Mouse (Mus musculus): ENCODE measurements around the gene Lrrtm3. TPM values are rescaled to one million over a fixed set of nuclear protein-coding genes. Genes with fewer than 3 reads are reported as not detected.
A peak's percentile ranks its signal among the peaks of the same experiment; 100 is the strongest.

Gene Lrrtm3
- polyA plus RNA-seq, 1 experiment from 2014 or later, result 7.1 TPM

DNA sequence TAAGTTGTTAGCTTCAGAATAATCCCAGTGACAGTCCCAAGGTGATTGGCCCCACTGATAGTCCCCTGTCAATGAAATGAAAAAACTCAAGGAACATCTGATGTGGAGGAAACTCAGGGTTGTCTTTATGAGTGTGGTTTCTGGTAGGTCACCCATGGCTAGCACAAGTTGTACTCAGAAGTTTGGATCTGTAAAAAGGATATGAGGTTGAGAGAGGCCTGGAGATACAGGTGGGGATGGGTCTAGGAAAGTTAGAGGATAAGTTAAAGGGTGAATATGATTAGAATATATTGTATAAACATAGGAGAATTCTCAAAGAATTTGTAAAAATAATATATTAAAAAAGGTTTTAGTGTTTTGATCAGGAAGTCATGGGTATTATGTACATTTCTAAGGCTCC lies 162.7 kb downstream of the Lrrtm3 start, which contains the start of gene Gm10118:
TSS of gene Gm10118 (minus strand) at position 101 of the 400 bp plus-strand sequence.
- no peak within 1 kb of the TSS for H3K9ac ChIP-seq (replicated peaks; ENCODE audit: low read depth, low read length)
- no peaks in the 10 kb centered on the region for H3K9me3 ChIP-seq (ENCODE audit: control insufficient read depth, low read depth, low read length)
- no peaks in the 10 kb centered on the region for H3K27me3 ChIP-seq (ENCODE audit: control insufficient read depth, insufficient read depth, low read length)
- no peaks in the 10 kb centered on the region for H3K4me1 ChIP-seq (ENCODE audit: control insufficient read depth, insufficient read depth, low read length)
- no peak within 1 kb of the TSS for H3K4me2 ChIP-seq (replicated peaks; ENCODE audit: low read depth, low read length)
- no peak for ATAC-seq (ENCODE audit: insufficient number of reproducible peaks, insufficient read depth, low FRiP score, low read depth)
- no peak within 1 kb of the TSS for H3K27ac ChIP-seq (ENCODE audit: low read length)
- no peak within 1 kb of the TSS for H3K4me3 ChIP-seq (ENCODE audit: low read depth, low read length)
- no peaks in the 10 kb centered on the region for H3K36me3 ChIP-seq (ENCODE audit: control insufficient read depth, insufficient read depth, low read length)

DNA sequence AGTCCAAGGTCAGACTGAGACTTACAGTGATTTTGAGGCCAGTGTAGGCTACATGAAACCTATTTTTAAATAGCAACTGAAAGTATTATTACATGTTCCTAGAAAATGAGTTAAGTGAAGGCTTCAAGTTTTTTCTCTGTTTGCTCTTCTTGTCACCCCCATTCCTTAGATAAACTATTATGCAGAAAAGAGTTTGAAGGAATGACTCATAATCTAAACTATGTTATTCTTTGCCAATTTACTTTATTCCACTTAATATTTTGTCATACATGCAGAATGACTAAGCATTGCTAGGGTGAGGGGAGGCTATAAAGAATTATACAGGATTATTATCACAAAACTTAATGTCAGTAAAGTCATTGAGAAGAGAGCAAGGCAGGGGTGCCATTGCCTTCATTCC lies 181.2 kb downstream of the Lrrtm3 start:
- H3K36me3 ChIP-seq (ENCODE audit: control insufficient read depth, insufficient read depth, low read length), result no peaks in the 10 kb centered on the region
- no peaks in the 10 kb centered on the region for H3K4me1 ChIP-seq (ENCODE audit: control insufficient read depth, insufficient read depth, low read length)
- no peak for ATAC-seq (ENCODE audit: insufficient number of reproducible peaks, insufficient read depth, low FRiP score, low read depth)
- no peak overlapping the region for H3K27ac ChIP-seq (ENCODE audit: low read length)
- no peak overlapping the region for H3K4me3 ChIP-seq (ENCODE audit: low read depth, low read length)
- no peak overlapping the region for H3K4me2 ChIP-seq (replicated peaks; ENCODE audit: low read depth, low read length)
- H3K9me3 ChIP-seq (ENCODE audit: control insufficient read depth, low read depth, low read length), result no peaks in the 10 kb centered on the region
- H3K27me3 ChIP-seq (ENCODE audit: control insufficient read depth, insufficient read depth, low read length), result no peaks in the 10 kb centered on the region
- H3K9ac ChIP-seq (replicated peaks; ENCODE audit: low read depth, low read length), result no peak overlapping the region

DNA sequence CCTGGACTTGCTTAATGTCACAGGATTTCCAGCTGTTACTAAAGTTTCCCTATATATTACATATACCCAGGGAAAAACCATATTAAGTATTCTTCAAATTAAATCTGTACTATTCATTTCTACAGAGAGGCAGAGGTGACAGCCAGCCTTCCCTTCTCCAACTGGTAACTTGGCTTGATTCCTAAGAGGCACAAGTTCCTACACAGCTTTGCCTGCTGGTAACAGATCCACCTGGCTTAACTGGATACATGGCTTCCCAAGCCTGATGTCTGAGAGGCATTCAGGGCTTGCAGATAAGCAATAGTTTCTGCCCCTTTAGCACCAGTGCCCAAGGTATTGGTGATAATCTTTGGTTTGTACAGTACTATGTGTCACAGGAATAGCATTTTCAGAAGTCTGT lies 190.2 kb downstream of the Lrrtm3 start:
- Histone ChIP-seq H3K9me3 (ENCODE audit: control insufficient read depth, low read depth, low read length) (no peaks in the 10 kb centered on the region), H3K36me3 (ENCODE audit: control insufficient read depth, insufficient read depth, low read length) (no peaks in the 10 kb centered on the region), H3K4me2 (replicated peaks; ENCODE audit: low read depth, low read length) (no peak overlapping the region), H3K9ac (replicated peaks; ENCODE audit: low read depth, low read length) (no peak overlapping the region), H3K27me3 (ENCODE audit: control insufficient read depth, insufficient read depth, low read length) (no peaks in the 10 kb centered on the region), H3K4me1 (ENCODE audit: control insufficient read depth, insufficient read depth, low read length) (no peaks in the 10 kb centered on the region), H3K4me3 (ENCODE audit: low read depth, low read length) (no peak overlapping the region), H3K27ac (ENCODE audit: low read length) (no peak overlapping the region)
- no peak for ATAC-seq (ENCODE audit: insufficient number of reproducible peaks, insufficient read depth, low FRiP score, low read depth)

DNA sequence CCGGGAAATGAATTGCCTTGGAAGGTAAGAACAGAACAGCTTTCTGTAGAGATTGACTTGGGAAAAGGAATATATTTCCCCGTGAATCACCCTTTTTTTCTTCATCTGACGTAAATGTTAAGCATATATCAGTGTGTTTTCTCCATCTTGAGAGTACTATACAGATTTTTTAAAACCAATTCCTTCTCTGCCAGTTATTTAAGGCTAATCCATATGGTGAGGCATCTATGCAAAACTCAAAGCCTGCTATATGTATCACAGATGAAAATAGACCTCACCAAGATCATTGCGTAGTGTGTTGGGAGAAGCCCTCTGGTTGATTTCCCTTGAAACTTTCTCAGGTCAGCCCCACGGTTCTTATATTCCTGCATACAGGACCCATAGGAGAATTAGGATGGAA lies 195.5 kb downstream of the Lrrtm3 start:
- 89% methylated on average over 5 of the region's 5 CpGs for WGBS

DNA sequence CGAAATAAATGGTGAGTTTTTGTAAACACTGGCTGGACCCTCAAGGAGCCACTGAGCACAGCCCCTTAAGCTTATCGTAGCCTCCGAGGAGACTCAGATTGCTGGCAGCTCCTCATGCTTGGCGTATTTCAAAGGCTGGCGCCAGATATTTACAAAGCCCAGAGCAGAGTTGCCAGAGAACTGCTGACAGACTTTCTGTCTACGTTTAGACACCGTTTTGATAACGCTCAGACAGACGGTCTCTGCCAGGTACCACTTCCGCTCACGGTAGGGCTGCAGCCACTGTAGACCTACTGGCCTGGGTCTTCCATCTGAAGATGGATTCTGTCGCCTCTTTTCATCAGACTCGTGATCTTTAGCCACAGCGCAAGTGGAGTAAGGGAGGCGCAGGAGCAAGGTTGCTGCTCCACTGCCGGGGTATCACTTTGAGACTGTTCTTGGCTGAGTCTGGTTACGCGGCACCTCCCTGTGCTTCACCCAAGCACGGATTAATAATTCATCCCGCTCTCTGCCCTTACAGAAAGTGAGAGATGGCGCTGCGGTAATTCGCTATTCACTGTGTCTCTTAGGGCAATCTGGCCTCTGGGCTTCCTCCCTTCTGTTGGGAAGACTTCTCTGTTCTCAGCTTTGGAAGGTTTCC lies 203.5 kb downstream of the Lrrtm3 start:
- no peaks in the 10 kb centered on the region for H3K9me3 ChIP-seq (ENCODE audit: control insufficient read depth, low read depth, low read length)
- no peaks in the 10 kb centered on the region for H3K27me3 ChIP-seq (ENCODE audit: control insufficient read depth, insufficient read depth, low read length)
- H3K9ac ChIP-seq (replicated peaks; ENCODE audit: low read depth, low read length), result no peak overlapping the region
- no peak for ATAC-seq (ENCODE audit: insufficient number of reproducible peaks, insufficient read depth, low FRiP score, low read depth)
- 64% methylated on average over 23 of the region's 23 CpGs for WGBS
- 0 out of 2 replicates have a peak overlapping the region, but pooled peaks have one; percentile 0 for H3K4me2 ChIP-seq (replicated peaks; ENCODE audit: low read depth, low read length)
- no peak overlapping the region for H3K4me3 ChIP-seq (ENCODE audit: low read depth, low read length)
- H3K36me3 ChIP-seq (ENCODE audit: control insufficient read depth, insufficient read depth, low read length), result no peaks in the 10 kb centered on the region
- H3K27ac ChIP-seq (ENCODE audit: low read length), result no peak overlapping the region
- no peaks in the 10 kb centered on the region for H3K4me1 ChIP-seq (ENCODE audit: control insufficient read depth, insufficient read depth, low read length)

More for the DNA sequence above, 195.5 kb downstream of the Lrrtm3 start:
- Histone ChIP-seq H3K4me1 (ENCODE audit: control insufficient read depth, insufficient read depth, low read length) (no peaks in the 10 kb centered on the region), H3K9me3 (ENCODE audit: control insufficient read depth, low read depth, low read length) (no peaks in the 10 kb centered on the region), H3K4me2 (replicated peaks; ENCODE audit: low read depth, low read length) (no peak overlapping the region), H3K36me3 (ENCODE audit: control insufficient read depth, insufficient read depth, low read length) (no peaks in the 10 kb centered on the region), H3K9ac (replicated peaks; ENCODE audit: low read depth, low read length) (no peak overlapping the region), H3K27me3 (ENCODE audit: control insufficient read depth, insufficient read depth, low read length) (no peaks in the 10 kb centered on the region), H3K27ac (ENCODE audit: low read length) (no peak overlapping the region), H3K4me3 (ENCODE audit: low read depth, low read length) (no peak overlapping the region)
- ATAC-seq (ENCODE audit: insufficient number of reproducible peaks, insufficient read depth, low FRiP score, low read depth), result no peak

DNA sequence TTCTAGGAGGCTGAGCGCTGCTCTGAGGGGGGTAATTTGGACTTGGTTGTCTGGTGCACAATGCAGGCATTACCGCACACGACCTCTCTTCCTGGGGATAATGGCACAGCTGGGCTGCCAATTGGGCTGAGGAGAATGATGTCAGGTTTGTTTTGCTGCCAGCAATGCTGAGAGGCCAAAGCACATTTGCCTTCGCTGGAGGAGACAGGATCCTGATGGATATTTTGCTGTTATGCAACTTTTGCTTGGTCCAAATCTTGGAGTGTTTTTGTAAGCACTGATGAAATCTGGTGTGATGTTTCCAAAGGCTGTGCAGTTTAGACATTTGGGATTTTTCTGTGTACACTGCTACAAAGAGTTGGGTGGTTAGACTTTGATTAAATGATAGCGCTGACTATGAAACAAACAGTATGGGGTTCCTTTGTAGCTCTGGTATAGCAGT lies 209.6 kb downstream of the Lrrtm3 start:
- no peak overlapping the region for H3K27ac ChIP-seq (ENCODE audit: low read length)
- 81% methylated on average over 5 of the region's 5 CpGs for WGBS
- ATAC-seq (ENCODE audit: insufficient number of reproducible peaks, insufficient read depth, low FRiP score, low read depth), result no peak

More for the DNA sequence above, 209.6 kb downstream of the Lrrtm3 start:
- H3K9me3 ChIP-seq (ENCODE audit: control insufficient read depth, low read depth, low read length), result no peaks in the 10 kb centered on the region
- H3K9ac ChIP-seq (replicated peaks; ENCODE audit: low read depth, low read length), result no peak overlapping the region
- no peak overlapping the region for H3K4me3 ChIP-seq (ENCODE audit: low read depth, low read length)
- H3K4me2 ChIP-seq (replicated peaks; ENCODE audit: low read depth, low read length), result no peak overlapping the region
- no peaks in the 10 kb centered on the region for H3K36me3 ChIP-seq (ENCODE audit: control insufficient read depth, insufficient read depth, low read length)
- H3K4me1 ChIP-seq (ENCODE audit: control insufficient read depth, insufficient read depth, low read length), result no peaks in the 10 kb centered on the region
- no peaks in the 10 kb centered on the region for H3K27me3 ChIP-seq (ENCODE audit: control insufficient read depth, insufficient read depth, low read length)

Other genes with a start within 250 kb of the Lrrtm3 start
- gene Gm10118, start 162.8 kb downstream of the Lrrtm3 start, polyA plus RNA-seq (2014; fragmentation: Nextera tagmentation; extraction: Ambion mirVana), result 0.09 TPM in 1 of 2 replicates, not detected in the other